Mouse (Mus musculus): Measurements from ENCODE around the gene Eef1akmt4. TPM values are rescaled to one million over a fixed set of nuclear protein-coding genes. Genes with fewer than 3 reads are reported as not detected.
"Not testable (repeated sequence)": the region's sequence is repeated elsewhere in the genome, so short reads cannot be mapped to it uniquely, and the experiment has no call there.

Gene Eef1akmt4
- polyA plus RNA-seq, 1 experiment from 2014 or later = 20.1 TPM

GRCm38 (mm10) chr16:20638367-20638766, 27.0 kb downstream of the Eef1akmt4 start:
- Histone ChIP-seq H3K36me3 (no peaks in the 10 kb centered on the region), H3K4me1 (no peaks in the 10 kb centered on the region), H3K4me3 (no peak overlapping the region), H3K27ac (no peak overlapping the region), H3K9me3 (replicated peaks) (no peaks in the 10 kb centered on the region), H3K27me3 (no peaks in the 10 kb centered on the region), H3K4me2 (replicated peaks) (no peak overlapping the region), H3K9ac (no peak overlapping the region)
- ATAC-seq (ENCODE audit: low FRiP score) = no peak
- 79% methylated on average over 8 of the region's 8 CpGs for WGBS

DNA sequence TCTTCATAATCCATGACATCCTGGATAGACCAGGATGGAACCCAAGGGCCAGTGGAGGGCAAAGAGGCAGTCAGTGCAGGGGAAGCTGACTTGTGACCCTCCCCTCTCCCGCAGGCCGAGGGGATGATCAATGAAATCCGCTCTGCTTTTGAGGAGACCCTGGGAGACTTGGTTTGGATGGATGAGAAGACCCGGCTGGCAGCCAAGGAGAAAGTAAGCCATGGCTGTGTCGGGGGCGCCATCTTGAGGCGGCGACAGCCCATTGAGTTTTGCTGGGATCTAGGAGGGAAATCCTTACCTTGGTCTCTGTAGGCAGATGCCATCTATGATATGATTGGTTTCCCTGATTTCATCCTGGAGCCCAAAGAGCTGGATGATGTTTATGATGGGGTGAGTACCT, 30.8 kb downstream of the Eef1akmt4 start:
- Histone ChIP-seq H3K9ac (no peak overlapping the region), H3K4me3 (no peak overlapping the region), H3K4me1 (no peaks in the 10 kb centered on the region), H3K27ac (no peak overlapping the region), H3K36me3 (no peaks in the 10 kb centered on the region), H3K27me3 (no peaks in the 10 kb centered on the region), H3K9me3 (replicated peaks) (no peaks in the 10 kb centered on the region), H3K4me2 (replicated peaks) (no peak overlapping the region)
- ATAC-seq (ENCODE audit: low FRiP score) = 0 out of 2 replicates have a peak, but pooled peaks have one; percentile 40
- 6% methylated on average over 8 of the region's 8 CpGs for WGBS

GRCm38 (mm10) chr16:20643911-20644310, 32.5 kb downstream of the Eef1akmt4 start:
- Histone ChIP-seq H3K4me3 (no peak overlapping the region), H3K9me3 (replicated peaks) (no peaks in the 10 kb centered on the region), H3K4me2 (replicated peaks) (no peak overlapping the region), H3K36me3 (no peaks in the 10 kb centered on the region), H3K27ac (no peak overlapping the region), H3K4me1 (no peaks in the 10 kb centered on the region), H3K9ac (no peak overlapping the region), H3K27me3 (no peaks in the 10 kb centered on the region)
- WGBS = 91% methylated on average over 7 of the region's 7 CpGs
- no peak for ATAC-seq (ENCODE audit: low FRiP score)

DNA sequence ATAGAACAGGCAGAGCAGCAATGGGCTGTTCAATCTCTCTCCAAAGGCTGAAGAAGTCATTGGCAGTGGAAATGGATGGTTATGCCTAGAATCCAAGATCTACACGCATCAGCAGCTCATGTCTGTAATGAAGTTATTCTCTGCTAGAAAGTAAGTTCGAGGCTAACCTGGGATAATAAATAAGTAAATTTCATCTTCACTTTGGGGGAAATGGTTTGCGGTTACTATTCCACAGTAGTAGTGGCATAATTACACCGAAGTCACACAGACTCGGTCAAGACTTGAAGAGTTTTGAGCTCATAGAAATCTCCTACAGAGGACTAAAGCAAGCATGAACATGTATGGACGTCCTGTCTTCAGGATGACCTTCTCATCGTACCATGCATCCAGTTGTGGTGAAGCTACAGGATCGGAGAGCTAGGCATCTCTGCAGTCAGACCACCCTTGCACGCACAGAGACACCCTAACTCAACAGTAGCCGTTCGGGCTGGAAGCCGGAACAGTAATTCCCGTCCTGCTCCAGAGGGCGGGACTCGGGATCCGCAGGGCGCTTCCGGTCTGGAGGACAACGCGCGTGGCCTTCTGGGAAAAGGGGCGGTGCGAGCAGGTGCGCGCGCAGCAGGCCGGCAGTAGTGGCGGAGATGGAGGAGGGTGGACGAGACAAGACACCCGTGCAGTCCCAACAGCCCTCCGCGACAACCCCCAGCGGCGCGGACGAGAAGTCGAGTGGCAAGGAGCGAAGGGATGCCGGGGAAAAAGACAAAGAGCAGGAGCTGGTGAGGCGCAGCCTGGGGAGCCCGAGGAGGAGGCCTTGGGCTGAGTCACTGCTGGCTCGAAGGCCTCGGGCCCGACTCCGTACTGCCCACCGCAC, 39.9 kb downstream of the Eef1akmt4 start, which contains the start of gene Psmd2:
Psmd2 (plus strand) TSS at position 577 of the 871 bp plus-strand sequence.
- peak; percentile 96 for ATAC-seq (ENCODE audit: low FRiP score)
- WGBS = 1% methylated on average over 46 of the region's 46 CpGs
- H3K27me3 ChIP-seq = no peaks in the 10 kb centered on the region
- peak within 1 kb of the TSS; percentile 87 for H3K4me3 ChIP-seq
- H3K27ac ChIP-seq = peak within 1 kb of the TSS; percentile 78
- H3K36me3 ChIP-seq = peaks cover 22% of the 10 kb centered on the region
- peak within 1 kb of the TSS; percentile 91 for H3K9ac ChIP-seq
- peaks cover 17% of the 10 kb centered on the region for H3K4me1 ChIP-seq
- peak within 1 kb of the TSS; percentile 94 for H3K4me2 ChIP-seq (replicated peaks)
- H3K9me3 ChIP-seq (replicated peaks) = no peaks in the 10 kb centered on the region

DNA sequence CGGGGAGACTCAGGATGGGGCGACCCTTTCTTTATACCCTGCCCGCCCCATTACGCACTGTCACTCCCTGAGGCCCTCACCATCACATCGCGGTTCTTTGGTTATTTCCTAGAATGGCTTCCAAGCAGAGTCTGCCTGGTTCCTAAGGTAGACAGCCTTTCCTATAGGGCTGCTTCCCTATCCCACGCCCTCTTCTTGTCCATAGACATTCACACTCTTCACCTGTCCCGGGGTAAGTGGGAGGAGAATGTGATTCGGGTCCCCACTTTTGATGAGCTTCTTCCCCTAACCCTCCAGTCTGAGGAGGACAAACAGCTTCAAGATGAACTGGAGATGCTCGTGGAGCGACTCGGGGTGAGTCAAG, 40.5 kb downstream of the Eef1akmt4 start:
- Histone ChIP-seq H3K9ac (peak overlapping the region; percentile 91), H3K4me1 (peaks cover 17% of the 10 kb centered on the region), H3K4me2 (replicated peaks) (peak overlapping the region; percentile 94), H3K27me3 (no peaks in the 10 kb centered on the region), H3K36me3 (peaks cover 28% of the 10 kb centered on the region), H3K4me3 (peak overlapping the region; percentile 87), H3K9me3 (replicated peaks) (no peaks in the 10 kb centered on the region), H3K27ac (peak overlapping the region; percentile 78)
- whole genome bisulfite sequencing = 10% methylated on average over 12 of the region's 12 CpGs
- ATAC-seq (ENCODE audit: low FRiP score) = no peak

DNA sequence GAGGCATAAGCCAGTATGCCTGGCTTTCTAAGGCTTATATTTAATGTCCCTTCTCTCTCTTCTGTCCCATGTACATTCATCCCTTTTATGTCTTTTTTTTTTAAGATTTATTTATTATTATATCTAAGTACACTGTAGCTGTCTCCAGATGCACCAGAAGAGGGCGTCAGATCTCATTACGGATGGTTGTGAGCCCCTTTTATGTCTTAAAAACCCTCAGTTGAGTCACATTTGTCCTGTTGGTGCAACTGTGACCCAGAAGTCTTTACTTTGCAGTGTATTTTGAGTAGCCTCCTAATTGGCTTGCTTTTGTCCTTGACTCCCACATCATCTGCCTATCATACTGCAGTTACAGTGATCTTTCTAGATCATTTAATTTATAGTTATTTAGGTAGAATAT, 41.9 kb downstream of the Eef1akmt4 start:
- H3K9me3 ChIP-seq (replicated peaks) = no peaks in the 10 kb centered on the region
- no peaks in the 10 kb centered on the region for H3K27me3 ChIP-seq
- no peak for ATAC-seq (ENCODE audit: low FRiP score)
- no peak overlapping the region for H3K4me2 ChIP-seq (replicated peaks)
- no peak overlapping the region for H3K27ac ChIP-seq
- H3K36me3 ChIP-seq = peaks cover 42% of the 10 kb centered on the region
- H3K4me3 ChIP-seq = no peak overlapping the region
- no peak overlapping the region for H3K9ac ChIP-seq
- H3K4me1 ChIP-seq = peaks cover 17% of the 10 kb centered on the region
- 57% methylated on average over 2 of the region's 2 CpGs for WGBS

GRCm38 (mm10) chr16:20657661-20658060, 46.3 kb downstream of the Eef1akmt4 start:
- 91% methylated on average over 4 of the region's 4 CpGs for WGBS
- no peak for ATAC-seq (ENCODE audit: low FRiP score)
- Histone ChIP-seq H3K27ac (no peak overlapping the region), H3K9me3 (replicated peaks) (no peaks in the 10 kb centered on the region), H3K4me3 (no peak overlapping the region), H3K4me2 (replicated peaks) (no peak overlapping the region), H3K36me3 (peaks cover 85% of the 10 kb centered on the region), H3K27me3 (no peaks in the 10 kb centered on the region), H3K4me1 (peaks cover 6% of the 10 kb centered on the region), H3K9ac (no peak overlapping the region)

DNA sequence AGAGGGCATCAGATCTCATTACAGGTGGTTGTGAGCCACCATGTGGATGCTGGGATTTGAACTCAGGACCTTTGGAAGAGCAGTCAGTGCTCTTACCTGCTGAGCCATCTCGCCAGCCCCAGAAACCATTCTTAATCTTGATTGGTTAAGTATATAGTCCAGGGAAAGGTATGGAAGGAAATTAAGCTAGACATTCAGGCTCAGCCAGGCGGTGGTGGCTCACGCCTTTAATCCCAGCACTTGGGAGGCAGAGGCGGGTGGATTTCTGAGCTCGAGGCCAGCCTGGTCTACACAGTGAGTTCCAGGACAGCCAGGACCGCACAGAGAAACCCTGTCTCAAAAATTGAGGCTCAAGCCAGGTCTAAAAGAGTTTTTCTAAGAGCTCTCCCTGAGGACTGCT, 56.6 kb downstream of the Eef1akmt4 start, which contains the start of gene Eif4g1:
Eif4g1 (plus strand) TSS at position 301 of the 400 bp plus-strand sequence.
- 96% methylated on average over 2 of the region's 6 CpGs for WGBS
- H3K4me3 ChIP-seq; H3K27ac ChIP-seq; H3K4me1 ChIP-seq; H3K9ac ChIP-seq; H3K4me2 ChIP-seq (replicated peaks); H3K27me3 ChIP-seq; H3K9me3 ChIP-seq (replicated peaks); ATAC-seq (ENCODE audit: low FRiP score): not testable (repeated sequence)
- peaks cover 21% of the 10 kb centered on the region for H3K36me3 ChIP-seq

MicroRNAs within 50 kb of the gene (microRNA counts, 519-probe panel; counts per million panel counts)
- 3,980 counts per million, percentile 81 among the panel's probes with 10 or more counts for microRNA mmu-miR-1224

Small RNA genes lying within 50 kb of the gene (microRNA-seq; reads per million reads assigned to microRNA genes)
- gene Mir1224 = 14.4 reads per million, percentile 26 among the genes with 10 or more reads in this experiment

Other genes starting within 250 kb of the Eef1akmt4 start
- gene Abcc5, start 185.2 kb upstream of the Eef1akmt4 start, polyA plus RNA-seq (2016; fragmentation: Nextera tagmentation; extraction: Ambion mirVana) = 139 and 143 TPM in 2 replicates
- 118 and 127 TPM in 2 replicates for gene Eif2b5, start 112.8 kb upstream of the Eef1akmt4 start, polyA plus RNA-seq (2016; fragmentation: Nextera tagmentation; extraction: Ambion mirVana)
- 51.6 and 60.5 TPM in 2 replicates for gene Dvl3, start 94.6 kb upstream of the Eef1akmt4 start, polyA plus RNA-seq (2016; fragmentation: Nextera tagmentation; extraction: Ambion mirVana)
- gene Ap2m1, start 76.1 kb upstream of the Eef1akmt4 start, polyA plus RNA-seq (2016; fragmentation: Nextera tagmentation; extraction: Ambion mirVana) = 901 and 915 TPM in 2 replicates
- gene Abcf3, start 63.0 kb upstream of the Eef1akmt4 start, polyA plus RNA-seq (2016; fragmentation: Nextera tagmentation; extraction: Ambion mirVana) = 72.7 and 76.2 TPM in 2 replicates
- gene Vwa5b2, start 22.1 kb upstream of the Eef1akmt4 start, polyA plus RNA-seq (2016; fragmentation: Nextera tagmentation; extraction: Ambion mirVana) = 8.8 and 11.0 TPM in 2 replicates
- 0.20 TPM in 1 of 2 replicates, not detected in the other for gene Gm49333, start within 50 bp of the Eef1akmt4 start, polyA plus RNA-seq (2016; fragmentation: Nextera tagmentation; extraction: Ambion mirVana)
- 40.0 and 42.6 TPM in 2 replicates for gene Alg3, start 142 bp downstream of the Eef1akmt4 start, polyA plus RNA-seq (2016; fragmentation: Nextera tagmentation; extraction: Ambion mirVana)
- gene Camk2n2, start 9.7 kb downstream of the Eef1akmt4 start, polyA plus RNA-seq (2016; fragmentation: Nextera tagmentation; extraction: Ambion mirVana) = 9.1 TPM in 2 replicates
- gene Ece2, start 18.2 kb downstream of the Eef1akmt4 start, polyA plus RNA-seq (2016; fragmentation: Nextera tagmentation; extraction: Ambion mirVana) = 7.7 and 10.2 TPM in 2 replicates
- gene Psmd2, start 40.1 kb downstream of the Eef1akmt4 start, polyA plus RNA-seq (2016; fragmentation: Nextera tagmentation; extraction: Ambion mirVana) = 397 and 411 TPM in 2 replicates
- 197 and 200 TPM in 2 replicates for gene Eif4g1, start 56.7 kb downstream of the Eef1akmt4 start, polyA plus RNA-seq (2016; fragmentation: Nextera tagmentation; extraction: Ambion mirVana)
- gene Fam131a, start 81.6 kb downstream of the Eef1akmt4 start, polyA plus RNA-seq (2016; fragmentation: Nextera tagmentation; extraction: Ambion mirVana) = 19.4 and 19.8 TPM in 2 replicates
- gene Polr2h, start 106.1 kb downstream of the Eef1akmt4 start, polyA plus RNA-seq (2016; fragmentation: Nextera tagmentation; extraction: Ambion mirVana) = 68.6 and 80.7 TPM in 2 replicates
- 40.0 and 40.5 TPM in 2 replicates for gene Clcn2, start 106.2 kb downstream of the Eef1akmt4 start, polyA plus RNA-seq (2016; fragmentation: Nextera tagmentation; extraction: Ambion mirVana)
- gene Chrd, start 121.5 kb downstream of the Eef1akmt4 start, polyA plus RNA-seq (2016; fragmentation: Nextera tagmentation; extraction: Ambion mirVana) = 6.0 and 6.4 TPM in 2 replicates
- gene Thpo, start 122.9 kb downstream of the Eef1akmt4 start, polyA plus RNA-seq (2016; fragmentation: Nextera tagmentation; extraction: Ambion mirVana) = 0.96 and 0.98 TPM in 2 replicates

All from hindbrain, embryonic 12.5 days (tissue).